Mouse (Mus musculus) midbrain, embryonic 10.5 days (tissue): ENCODE results near the gene Slc11a1. TPM values are rescaled to one million over a fixed set of nuclear protein-coding genes. Genes with fewer than 3 reads are reported as not detected.

Experiments used
- DNase-seq: peaks from one replicate; pipeline ENCODE4 v3.0.0-alpha.2; 2017; ENCODE audit warnings: low spot score
- H3K27ac ChIP-seq: fragments of 300-500 bp; sonication (generic); replicated peaks from 2 replicates; pipeline ENCODE4 v1.5.1; 2016; ENCODE audit warnings: mild to moderate bottlenecking
- H3K27me3 ChIP-seq: fragments of 300-500 bp; sonication (generic); 2 replicates; pipeline ENCODE4 v1.6.1; 2016; ENCODE audit warnings: low read depth, mild to moderate bottlenecking; ENCODE audit not compliant: poor library complexity, severe bottlenecking
- H3K36me3 ChIP-seq: fragments of 300-500 bp; sonication (generic); 2 replicates; pipeline ENCODE4 v1.6.1; 2016; ENCODE audit warnings: mild to moderate bottlenecking, moderate library complexity
- H3K4me1 ChIP-seq: fragments of 300-500 bp; sonication (generic); 2 replicates; pipeline ENCODE4 v1.6.1; 2016
- H3K4me3 ChIP-seq: fragments of 300-500 bp; sonication (generic); 2 replicates; pipeline ENCODE4 v1.5.1; 2016; ENCODE audit warnings: mild to moderate bottlenecking, moderate library complexity
- H3K9me3 ChIP-seq: fragments of 300-500 bp; sonication (generic); replicated peaks from 2 replicates; pipeline ENCODE4 v1.6.1; 2016; ENCODE audit warnings: mild to moderate bottlenecking
- WGBS: fragments of 180-500 bp; shearing (Covaris S2); methylation state at CpG from one replicate; pipeline ENCODE4 v1.1.7; 2016; 5-methylcytosine and 5-hydroxymethylcytosine counted together
- polyA plus RNA-seq: library from polyadenylated mRNA; unstranded; fragments of >200 nt; fragmentation: Nextera tagmentation; extraction: Ambion mirVana; gene quantifications from 2 replicates; pipeline ENCODE4 v1.2.1, GENCODE M21; 2016

Gene Slc11a1
- polyA plus RNA-seq, 1 experiment from 2014 or later: 1.4 TPM

GRCm38 (mm10) chr1:74408589-74409504 is 33.9 kb downstream of the Slc11a1 start, which contains the start of gene Vil1:
TSS of gene Vil1 (plus strand) at chr1:74409376.
- H3K9me3 ChIP-seq: no peaks in the 10 kb centered on the region
- H3K27me3 ChIP-seq: no peaks in the 10 kb centered on the region
- no peak within 1 kb of the TSS for H3K4me3 ChIP-seq
- 62% methylated on average over 15 of the region's 15 CpGs for WGBS
- H3K36me3 ChIP-seq: no peaks in the 10 kb centered on the region
- H3K27ac ChIP-seq: peak within 1 kb of the TSS; percentile 55; the same call in 1 of the 2 replicates
- H3K4me1 ChIP-seq: peaks cover 3% of the 10 kb centered on the region; the same call in 1 of the 2 replicates
- DNase-seq: no peak

- WGBS: 55% methylated on average over 2 of the region's 2 CpGs
- Histone ChIP-seq H3K27me3 (no peaks in the 10 kb centered on the region), H3K4me1 (peaks cover 15% of the 10 kb centered on the region; the same call in 1 of the 2 replicates), H3K4me3 (no peak overlapping the region), H3K36me3 (no peaks in the 10 kb centered on the region), H3K27ac (no peak overlapping the region), H3K9me3 (no peaks in the 10 kb centered on the region)
- DNase-seq: no peak
Observed at GRCm38 (mm10) chr1:74411753-74412325, 36.8 kb downstream of the Slc11a1 start.

GRCm38 (mm10) chr1:74412711-74413110 is 37.7 kb downstream of the Slc11a1 start:
- Histone ChIP-seq H3K27me3 (no peaks in the 10 kb centered on the region), H3K9me3 (no peaks in the 10 kb centered on the region), H3K27ac (no peak overlapping the region), H3K4me1 (peaks cover 15% of the 10 kb centered on the region; the same call in 1 of the 2 replicates), H3K4me3 (no peak overlapping the region), H3K36me3 (no peaks in the 10 kb centered on the region)
- 86% methylated on average over 8 of the region's 8 CpGs for WGBS
- DNase-seq: no peak

GRCm38 (mm10) chr1:74415143-74415542 is 40.1 kb downstream of the Slc11a1 start:
- no peak overlapping the region for H3K4me3 ChIP-seq
- 47% methylated on average over 4 of the region's 4 CpGs for WGBS

GRCm38 (mm10) chr1:74418747-74419439 is 43.9 kb downstream of the Slc11a1 start:
- WGBS: 83% methylated on average over 17 of the region's 17 CpGs
- no peak for DNase-seq
- Histone ChIP-seq H3K27me3 (no peaks in the 10 kb centered on the region), H3K4me3 (no peak overlapping the region), H3K9me3 (no peaks in the 10 kb centered on the region), H3K36me3 (no peaks in the 10 kb centered on the region), H3K4me1 (peaks cover 22% of the 10 kb centered on the region), H3K27ac (no peak overlapping the region)

More at GRCm38 (mm10) chr1:74415143-74415542, 40.1 kb downstream of the Slc11a1 start:
- Histone ChIP-seq H3K4me1 (peaks cover 12% of the 10 kb centered on the region; the same call in 1 of the 2 replicates), H3K27ac (no peak overlapping the region), H3K36me3 (no peaks in the 10 kb centered on the region), H3K9me3 (no peaks in the 10 kb centered on the region), H3K27me3 (no peaks in the 10 kb centered on the region)
- peak; percentile 42 for DNase-seq

- Histone ChIP-seq H3K4me3 (no peak overlapping the region), H3K4me1 (peaks cover 22% of the 10 kb centered on the region), H3K9me3 (no peaks in the 10 kb centered on the region), H3K36me3 (no peaks in the 10 kb centered on the region), H3K27ac (no peak overlapping the region), H3K27me3 (no peaks in the 10 kb centered on the region)
- DNase-seq: no peak
- WGBS: 77% methylated on average over 9 of the region's 9 CpGs
Observed at GRCm38 (mm10) chr1:74419440-74419794, 44.4 kb downstream of the Slc11a1 start.

GRCm38 (mm10) chr1:74423147-74423546 is 48.2 kb downstream of the Slc11a1 start:
- no peaks in the 10 kb centered on the region for H3K36me3 ChIP-seq
- H3K9me3 ChIP-seq: no peaks in the 10 kb centered on the region
- H3K4me3 ChIP-seq: no peak overlapping the region
- H3K27ac ChIP-seq: no peak overlapping the region
- no peaks in the 10 kb centered on the region for H3K27me3 ChIP-seq
- no peak for DNase-seq
- H3K4me1 ChIP-seq: peaks cover 10% of the 10 kb centered on the region
- 44% methylated on average over 8 of the region's 8 CpGs for WGBS

- H3K27me3 ChIP-seq: no peaks in the 10 kb centered on the region
- H3K4me1 ChIP-seq: peaks cover 16% of the 10 kb centered on the region
- H3K27ac ChIP-seq: no peak overlapping the region
- no peak for DNase-seq
- H3K36me3 ChIP-seq: no peaks in the 10 kb centered on the region
- H3K4me3 ChIP-seq: no peak overlapping the region
- no peaks in the 10 kb centered on the region for H3K9me3 ChIP-seq
- WGBS: 79% methylated on average over 7 of the region's 7 CpGs
Observed at GRCm38 (mm10) chr1:74425845-74426244, 50.9 kb downstream of the Slc11a1 start.

- Histone ChIP-seq H3K36me3 (peaks cover 51% of the 10 kb centered on the region), H3K9me3 (no peaks in the 10 kb centered on the region), H3K27ac (no peak overlapping the region), H3K27me3 (no peaks in the 10 kb centered on the region), H3K4me3 (no peak overlapping the region), H3K4me1 (peaks cover 6% of the 10 kb centered on the region)
- no peak for DNase-seq
- WGBS: 90% methylated on average over 6 of the region's 6 CpGs
Observed at GRCm38 (mm10) chr1:74433220-74433619, 58.2 kb downstream of the Slc11a1 start.

GRCm38 (mm10) chr1:74434596-74434995 is 59.6 kb downstream of the Slc11a1 start:
- Histone ChIP-seq H3K27ac (no peak overlapping the region), H3K9me3 (no peaks in the 10 kb centered on the region), H3K27me3 (no peaks in the 10 kb centered on the region), H3K4me1 (0 out of 2 replicates have a peak, but pooled peaks cover under 1% of the 10 kb centered on the region), H3K4me3 (no peak overlapping the region), H3K36me3 (peaks cover 65% of the 10 kb centered on the region)
- DNase-seq: no peak
- WGBS: 87% methylated on average over 5 of the region's 5 CpGs

- H3K27me3 ChIP-seq: no peaks in the 10 kb centered on the region
- no peak for DNase-seq
- peaks cover 74% of the 10 kb centered on the region for H3K36me3 ChIP-seq
- no peaks in the 10 kb centered on the region for H3K9me3 ChIP-seq
- no peak overlapping the region for H3K4me3 ChIP-seq
- 91% methylated on average over 6 of the region's 6 CpGs for WGBS
- no peaks in the 10 kb centered on the region for H3K4me1 ChIP-seq
- no peak overlapping the region for H3K27ac ChIP-seq
Observed at GRCm38 (mm10) chr1:74435563-74435962, 60.6 kb downstream of the Slc11a1 start.
